Mouse (Mus musculus) lung, postnatal 0 days (tissue): ENCODE data around the gene Ltb. TPM values are rescaled to one million over a fixed set of nuclear protein-coding genes. Genes with fewer than 3 reads are reported as not detected.
"Not testable (repeated sequence)": the region's sequence is repeated elsewhere in the genome, so short reads cannot be mapped to it uniquely, and the experiment has no call there.

Experiments
- ATAC-seq: fragments of 200-750 bp; cut with Nextera tagmentation; 2 replicates; pipeline ENCODE4 v1.8.0; 2017; ENCODE audit warnings: moderate library complexity
- DNase-seq: peaks from one replicate; pipeline ENCODE4 v3.0.0-alpha.2; 2016; ENCODE audit warnings: low spot score
- H3K27ac ChIP-seq: fragments of 300-500 bp; sonication (generic); 2 replicates; pipeline ENCODE4 v1.5.1; 2014; ENCODE audit warnings: antibody characterized with exemption, mild to moderate bottlenecking, low read length, mixed read lengths
- H3K27me3 ChIP-seq: fragments of 300-500 bp; sonication (generic); replicated peaks from 2 replicates; pipeline ENCODE4 v1.6.1; 2014; ENCODE audit warnings: low read length, mixed read lengths; ENCODE audit not compliant: insufficient read depth
- H3K36me3 ChIP-seq: fragments of 300-500 bp; sonication (generic); 2 replicates; pipeline ENCODE4 v1.6.1; 2014; ENCODE audit warnings: low read length, mixed read lengths; ENCODE audit not compliant: insufficient read depth
- H3K4me1 ChIP-seq: fragments of 300-500 bp; sonication (generic); 2 replicates; pipeline ENCODE4 v1.6.1; 2014; ENCODE audit warnings: antibody characterized with exemption, low read depth, low read length, mixed read lengths; ENCODE audit not compliant: insufficient read depth
- H3K4me2 ChIP-seq: fragments of 300-500 bp; sonication (generic); replicated peaks from 2 replicates; pipeline ENCODE4 v1.6.1; 2014; ENCODE audit warnings: low read depth, mild to moderate bottlenecking, low read length, moderate library complexity, mixed read lengths
- H3K4me3 ChIP-seq: fragments of 300-500 bp; sonication (generic); 2 replicates; pipeline ENCODE4 v1.5.1; 2014; ENCODE audit warnings: low read depth, low read length
- H3K9ac ChIP-seq: fragments of 300-500 bp; sonication (generic); replicated peaks from 2 replicates; pipeline ENCODE4 v1.6.1; 2014; ENCODE audit warnings: low read depth, mild to moderate bottlenecking
- H3K9me3 ChIP-seq: fragments of 300-500 bp; sonication (generic); 2 replicates; pipeline ENCODE4 v1.6.1; 2016; ENCODE audit warnings: low read length, mixed read lengths
- CTCF ChIP-seq: IDR thresholded peaks from 2 replicates; pipeline ENCODE4 v1.5.1; 2016; ENCODE audit warnings: antibody characterized with exemption, mild to moderate bottlenecking
- EP300 ChIP-seq: IDR thresholded peaks from 2 replicates; pipeline ENCODE4 v1.6.1; 2016; ENCODE audit warnings: antibody characterized with exemption, mild to moderate bottlenecking, control low read depth
- WGBS: fragments of 180-500 bp; shearing (Covaris S2); extraction: QIAGEN DNeasy Blood & Tissue Kit; methylation state at CpG from one replicate; pipeline ENCODE4 v1.1.7; 2014; 5-methylcytosine and 5-hydroxymethylcytosine counted together
- polyA plus RNA-seq: library from polyadenylated mRNA; unstranded; fragments of >200 nt; fragmentation: Nextera tagmentation; extraction: Ambion mirVana; gene quantifications from 2 replicates; pipeline ENCODE4 v1.2.1, GENCODE M21; 2015

Ltb gene
- polyA plus RNA-seq, 1 experiment from 2014 or later, result 2.3 TPM

DNA sequence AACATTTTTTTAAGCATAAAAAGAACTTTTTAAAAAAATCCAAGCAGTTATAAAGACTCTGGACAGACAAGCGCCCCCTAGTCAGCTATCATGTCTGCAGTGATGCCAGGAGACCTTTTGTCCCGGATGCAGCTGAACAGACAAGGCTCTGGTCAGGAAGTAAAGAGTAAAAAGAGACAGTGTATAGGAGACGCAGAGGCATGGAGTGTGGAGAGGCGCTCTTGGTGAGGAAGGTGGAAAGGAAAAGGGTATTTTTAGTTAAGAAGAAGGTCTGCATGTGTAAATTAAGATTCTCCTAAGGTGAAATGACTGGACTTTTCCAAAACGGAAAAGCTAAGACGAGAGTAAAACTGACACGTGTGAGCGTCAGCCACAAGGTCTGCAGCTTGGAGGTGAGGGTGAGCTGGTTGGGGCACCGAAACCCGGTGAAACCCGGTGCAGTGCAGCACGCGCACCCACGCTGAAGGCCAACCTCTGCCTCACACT is 32.4 kb downstream of the Ltb start:
- Histone ChIP-seq H3K27ac (no peak overlapping the region), H3K27me3 (no peaks in the 10 kb centered on the region), H3K9ac (no peak overlapping the region), H3K36me3 (peaks cover 6% of the 10 kb centered on the region; the same call in 1 of the 2 replicates), H3K4me1 (no peaks in the 10 kb centered on the region), H3K4me2 (no peak overlapping the region), H3K4me3 (no peak overlapping the region), H3K9me3 (no peaks in the 10 kb centered on the region)
- ATAC-seq, result no peak
- DNase-seq, result no peak
- WGBS, result 62% methylated on average over 14 of the region's 14 CpGs
- peak; percentile 13; the same call in 1 of the 2 replicates for TF ChIP-seq CTCF
- no peak for TF ChIP-seq EP300

DNA sequence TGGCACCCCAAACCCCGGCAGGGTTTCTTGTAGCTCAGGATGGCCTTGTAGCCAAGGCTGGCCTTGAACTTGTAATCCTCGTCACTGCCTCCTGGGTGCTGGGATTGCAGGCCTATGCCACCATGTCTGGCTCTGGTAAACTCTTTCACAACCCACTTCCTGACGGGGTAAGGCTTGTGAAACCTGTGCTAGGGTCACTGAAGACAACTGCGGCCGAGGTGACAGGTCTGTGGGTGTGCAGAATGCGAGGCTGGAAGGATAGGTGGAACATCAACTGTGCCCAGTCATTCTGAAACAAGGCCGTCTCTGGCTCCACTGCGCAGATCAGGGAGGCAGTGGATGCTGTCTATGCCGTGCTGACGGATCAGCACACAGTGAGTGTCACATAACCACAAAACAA is 36.8 kb downstream of the Ltb start:
- DNase-seq, result no peak
- no peak overlapping the region for H3K9ac ChIP-seq
- H3K4me1 ChIP-seq, result peaks cover 6% of the 10 kb centered on the region; the same call in 1 of the 2 replicates
- TF ChIP-seq EP300 (no peak), CTCF (no peak)
- no peaks in the 10 kb centered on the region for H3K9me3 ChIP-seq
- no peaks in the 10 kb centered on the region; the same call in 1 of the 2 replicates for H3K36me3 ChIP-seq
- H3K27ac ChIP-seq, result no peak overlapping the region
- 89% methylated on average over 10 of the region's 10 CpGs for WGBS
- ATAC-seq, result no peak
- no peaks in the 10 kb centered on the region for H3K27me3 ChIP-seq
- H3K4me2 ChIP-seq, result no peak overlapping the region
- no peak overlapping the region for H3K4me3 ChIP-seq

DNA sequence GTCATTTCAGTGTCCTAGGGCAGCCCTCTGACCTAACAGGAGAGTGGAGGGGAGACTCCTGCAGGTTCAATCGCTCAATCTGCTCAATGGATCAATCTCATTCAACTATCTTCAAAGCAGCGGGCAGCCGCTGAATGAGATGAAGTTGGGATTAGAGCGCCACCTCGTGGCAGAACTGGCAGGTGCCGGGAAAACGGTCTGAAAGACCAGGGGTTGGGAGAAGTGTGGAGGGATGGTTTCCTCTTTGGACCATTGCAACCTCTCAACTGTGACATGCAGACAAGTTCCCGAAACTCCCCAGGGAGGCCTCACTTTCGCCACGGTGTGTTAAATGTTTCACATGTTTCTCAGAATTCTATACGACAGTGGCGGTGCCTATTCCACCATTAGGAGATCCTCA is 37.8 kb downstream of the Ltb start:
- H3K36me3 ChIP-seq, result no peaks in the 10 kb centered on the region; the same call in 1 of the 2 replicates
- no peak overlapping the region for H3K4me2 ChIP-seq
- ATAC-seq, result no peak
- H3K4me1 ChIP-seq, result peaks cover 6% of the 10 kb centered on the region; the same call in 1 of the 2 replicates
- H3K4me3 ChIP-seq, result no peak overlapping the region
- no peak overlapping the region for H3K27ac ChIP-seq
- WGBS, result 16% methylated on average over 12 of the region's 12 CpGs
- DNase-seq, result peak; percentile 82
- no peaks in the 10 kb centered on the region for H3K27me3 ChIP-seq
- H3K9ac ChIP-seq, result no peak overlapping the region
- TF ChIP-seq EP300, result no peak
- peak; percentile 93 for TF ChIP-seq CTCF
- no peaks in the 10 kb centered on the region for H3K9me3 ChIP-seq

DNA sequence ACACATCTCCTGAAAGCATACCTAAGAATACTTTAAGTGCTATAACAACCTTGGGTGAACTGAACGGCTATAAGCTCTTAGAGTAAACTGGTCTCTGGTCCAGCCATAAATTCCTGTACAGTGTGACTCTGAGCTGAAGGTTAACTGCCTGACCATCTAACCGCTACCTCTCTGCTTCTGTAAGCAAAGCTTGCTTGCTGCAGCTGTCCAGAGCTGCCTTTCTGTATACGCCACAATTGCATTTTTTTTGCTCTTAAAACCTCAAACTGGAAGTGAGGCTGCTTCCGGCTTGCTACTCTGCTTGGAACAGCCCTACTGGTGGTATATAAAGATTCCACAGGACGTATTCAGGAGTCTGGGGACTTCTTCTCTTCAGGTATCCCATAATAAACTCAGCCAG is 38.4 kb downstream of the Ltb start:
- no peak for ATAC-seq
- 62% methylated on average over 5 of the region's 5 CpGs for WGBS
- Histone ChIP-seq H3K4me1 (peaks cover 6% of the 10 kb centered on the region; the same call in 1 of the 2 replicates), H3K9ac (no peak overlapping the region), H3K36me3 (no peaks in the 10 kb centered on the region; the same call in 1 of the 2 replicates), H3K9me3 (no peaks in the 10 kb centered on the region), H3K27me3 (no peaks in the 10 kb centered on the region), H3K4me3 (no peak overlapping the region), H3K27ac (peak overlapping the region; percentile 71; the same call in 1 of the 2 replicates), H3K4me2 (no peak overlapping the region)
- no peak for DNase-seq
- TF ChIP-seq EP300, result no peak
- no peak for TF ChIP-seq CTCF

DNA sequence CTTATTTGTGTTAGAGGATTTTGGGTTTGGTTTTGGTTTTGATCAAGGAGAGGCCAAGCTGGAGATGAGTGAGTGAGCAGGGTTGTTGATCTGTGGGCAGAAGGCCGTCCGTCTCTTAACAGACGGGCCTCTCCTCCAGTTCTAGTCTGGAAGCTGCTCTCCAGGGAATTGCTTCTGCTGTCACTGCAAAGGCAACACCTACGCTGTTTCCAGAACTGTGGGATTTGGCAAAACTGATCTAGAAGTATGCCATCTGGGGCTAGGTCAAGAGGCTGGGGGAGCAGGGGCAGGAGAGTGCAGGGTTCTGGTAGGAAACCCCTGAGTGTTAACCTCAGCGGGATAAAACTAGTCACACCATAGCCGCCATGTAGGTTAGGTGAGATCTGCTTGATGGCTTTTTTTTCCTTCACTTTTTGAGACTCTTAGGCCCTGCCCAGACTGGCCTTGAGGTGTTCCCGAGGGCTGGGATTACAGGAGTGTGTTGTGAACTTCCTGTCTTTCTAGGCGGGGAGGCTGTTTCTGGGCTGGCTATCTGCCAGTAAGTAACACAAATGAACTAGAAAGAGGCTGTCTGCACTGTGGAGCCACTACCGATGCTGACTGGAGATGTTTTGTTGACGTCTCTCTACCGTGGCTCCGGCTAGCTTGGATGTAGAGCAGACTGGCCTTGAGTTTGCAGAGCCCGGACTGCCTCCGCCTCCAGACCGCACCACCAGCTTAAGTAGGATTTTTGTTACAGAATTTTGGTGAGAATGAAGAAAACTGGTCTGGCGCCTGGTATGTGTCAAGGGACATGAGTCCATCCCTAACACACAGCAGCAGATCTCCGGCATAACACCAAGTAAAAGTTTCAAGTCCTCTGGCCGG is 39.1 kb downstream of the Ltb start, which contains the start of gene Atp6v1g2:
TSS of gene Atp6v1g2 (plus strand) at position 547 of the 867 bp plus-strand sequence.
- DNase-seq (peak; percentile 72), ATAC-seq (0 out of 2 replicates have a peak, but pooled peaks have one; percentile 3)
- peak within 1 kb of the TSS; percentile 63 for H3K4me2 ChIP-seq
- H3K27me3 ChIP-seq, result no peaks in the 10 kb centered on the region
- H3K4me1 ChIP-seq, result peaks cover 6% of the 10 kb centered on the region; the same call in 1 of the 2 replicates
- no peaks in the 10 kb centered on the region for H3K9me3 ChIP-seq
- no peak for TF ChIP-seq CTCF
- TF ChIP-seq EP300, result 0 out of 2 replicates have a peak, but pooled peaks have one; percentile 35
- H3K36me3 ChIP-seq, result no peaks in the 10 kb centered on the region; the same call in 1 of the 2 replicates
- H3K27ac ChIP-seq, result peak within 1 kb of the TSS; percentile 95
- H3K9ac ChIP-seq, result no peak within 1 kb of the TSS
- no peak within 1 kb of the TSS for H3K4me3 ChIP-seq
- WGBS, result 34% methylated on average over 18 of the region's 18 CpGs

DNA sequence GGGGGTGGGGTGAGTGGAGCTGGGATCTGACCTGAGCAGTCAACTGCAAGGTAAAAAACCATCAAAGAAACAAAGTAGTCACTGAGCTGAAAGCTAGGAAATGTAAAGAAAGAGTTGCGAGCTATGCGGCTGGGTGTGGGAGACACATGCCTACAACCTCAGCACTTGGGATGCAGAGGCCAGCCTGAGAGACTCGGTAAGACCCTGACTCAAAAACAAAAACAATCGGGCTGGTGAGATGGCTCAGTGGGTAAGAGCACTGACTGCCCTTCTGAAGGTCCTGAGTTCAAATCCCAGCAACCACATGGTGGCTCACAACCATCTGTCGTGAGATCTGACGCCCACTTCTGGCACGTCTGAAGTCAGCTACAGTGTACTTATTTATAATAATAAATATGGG is 39.9 kb downstream of the Ltb start:
- not testable (repeated sequence) for H3K27me3 ChIP-seq, ATAC-seq, H3K4me1 ChIP-seq, H3K9ac ChIP-seq, H3K36me3 ChIP-seq, DNase-seq, H3K4me3 ChIP-seq, H3K9me3 ChIP-seq
- Histone ChIP-seq H3K27ac (peak overlapping the region; percentile 71), H3K4me2 (peak overlapping the region; percentile 63; the same call in 1 of the 2 replicates)
- 61% methylated on average over 7 of the region's 7 CpGs for WGBS
